Mouse (Mus musculus) neural tube, embryonic 14.5 days (tissue): ENCODE results near the gene Gm20671. TPM values are rescaled to one million over a fixed set of nuclear protein-coding genes. Genes with fewer than 3 reads are reported as not detected.
"Not testable (repeated sequence)": the region's sequence is repeated elsewhere in the genome, so short reads cannot be mapped to it uniquely, and the experiment has no call there.

Experiments
- ATAC-seq: fragments of 200-750 bp; cut with Nextera tagmentation; 2 replicates; pipeline ENCODE4 v1.8.0; 2017; ENCODE audit warnings: low read depth, mild to moderate bottlenecking, moderate TSS enrichment, moderate library complexity
- H3K27ac ChIP-seq: fragments of 300-500 bp; sonication (generic); 2 replicates; pipeline ENCODE4 v1.5.1; 2014; ENCODE audit warnings: low read depth, mild to moderate bottlenecking, control low read depth, low read length, moderate library complexity, mixed read lengths
- H3K27me3 ChIP-seq: fragments of 300-500 bp; sonication (generic); 2 replicates; pipeline ENCODE4 v1.6.1; 2014; ENCODE audit warnings: low read length; ENCODE audit not compliant: control insufficient read depth, insufficient read depth
- H3K36me3 ChIP-seq: fragments of 300-500 bp; sonication (generic); 2 replicates; pipeline ENCODE4 v1.6.1; 2014; ENCODE audit warnings: low read length, mixed read lengths; ENCODE audit not compliant: control insufficient read depth, insufficient read depth
- H3K4me1 ChIP-seq: fragments of 300-500 bp; sonication (generic); 2 replicates; pipeline ENCODE4 v1.6.1; 2014; ENCODE audit warnings: low read length; ENCODE audit not compliant: control insufficient read depth, insufficient read depth
- H3K4me2 ChIP-seq: fragments of 300-500 bp; sonication (generic); 2 replicates; pipeline ENCODE4 v1.6.1; 2014; ENCODE audit warnings: mild to moderate bottlenecking, low read depth, low read length, control low read depth
- H3K4me3 ChIP-seq: fragments of 300-500 bp; sonication (generic); 2 replicates; pipeline ENCODE4 v1.5.1; 2014; ENCODE audit warnings: low read depth, low read length, control low read depth, mixed read lengths
- H3K9ac ChIP-seq: fragments of 300-500 bp; sonication (generic); replicated peaks from 2 replicates; pipeline ENCODE4 v1.6.1; 2014; ENCODE audit warnings: low read depth, mild to moderate bottlenecking, control low read depth, low read length, mixed read lengths
- H3K9me3 ChIP-seq: fragments of 300-500 bp; sonication (generic); 2 replicates; pipeline ENCODE4 v1.6.1; 2016; ENCODE audit warnings: low read length; ENCODE audit not compliant: control insufficient read depth
- WGBS: fragments of 180-500 bp; shearing (Covaris S2); extraction: QIAGEN DNeasy Blood & Tissue Kit; methylation state at CpG from one replicate; pipeline ENCODE4 v1.1.7; 2014; 5-methylcytosine and 5-hydroxymethylcytosine counted together
- polyA plus RNA-seq: library from polyadenylated mRNA; unstranded; fragments of >200 nt; fragmentation: Nextera tagmentation; extraction: Ambion mirVana; gene quantifications from 2 replicates; pipeline ENCODE4 v1.2.1, GENCODE M21; 2014

Gene Gm20671
- not detected in 2 replicates for polyA plus RNA-seq

DNA sequence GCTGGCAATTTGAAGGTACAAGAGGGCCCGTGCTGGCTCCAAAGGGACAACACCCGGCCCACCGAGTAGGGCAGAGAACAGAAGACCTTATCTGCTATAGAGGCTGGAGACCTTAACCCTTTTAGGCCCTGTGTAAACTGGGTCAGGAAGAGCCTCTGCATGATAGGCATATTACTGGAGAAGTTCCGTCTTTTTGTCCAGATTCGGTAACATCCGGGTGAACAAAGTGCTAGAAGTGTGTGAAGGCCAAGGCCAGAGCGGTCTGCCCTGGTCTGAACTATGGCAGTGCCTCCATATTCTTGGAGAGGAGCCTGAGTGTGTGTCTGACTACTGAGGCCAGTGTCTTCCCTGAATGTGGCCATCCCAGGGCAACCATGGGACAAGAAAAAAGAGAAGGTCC is at the start of gene Gm20671:
Gm20671 (minus strand) TSS at position 101 of the 400 bp plus-strand sequence.
- H3K36me3 ChIP-seq: peaks cover 27% of the 10 kb centered on the region
- no peak within 1 kb of the TSS for H3K4me3 ChIP-seq
- 88% methylated on average over 7 of the region's 7 CpGs for WGBS
- H3K27me3 ChIP-seq: no peaks in the 10 kb centered on the region
- no peak for ATAC-seq
- no peaks in the 10 kb centered on the region for H3K4me1 ChIP-seq
- H3K9me3 ChIP-seq: no peaks in the 10 kb centered on the region
- no peak within 1 kb of the TSS for H3K27ac ChIP-seq
- no peak within 1 kb of the TSS for H3K4me2 ChIP-seq
- no peak within 1 kb of the TSS for H3K9ac ChIP-seq

DNA sequence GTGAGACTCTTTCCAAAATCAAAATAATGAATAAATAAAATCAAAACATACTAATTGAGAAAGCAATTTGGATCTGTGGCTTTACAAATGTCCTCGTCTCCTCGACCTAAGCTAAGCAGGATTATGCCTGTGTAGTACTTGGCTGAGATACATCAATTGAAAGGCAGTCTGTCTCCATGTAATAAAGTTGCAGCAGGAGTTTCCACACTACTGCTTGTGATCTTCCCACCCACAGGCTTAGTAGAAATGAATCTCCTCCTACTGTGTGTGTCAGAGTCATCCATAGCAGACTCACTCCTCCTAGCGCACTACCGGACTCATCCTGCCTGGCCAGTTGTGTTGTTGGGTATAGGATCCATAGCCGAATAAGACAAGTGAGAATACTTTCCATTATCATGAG is 45.4 kb upstream of the Gm20671 start:
- H3K9me3 ChIP-seq: no peaks in the 10 kb centered on the region
- WGBS: 95% methylated on average over 5 of the region's 5 CpGs
- no peak overlapping the region for H3K4me3 ChIP-seq
- no peak overlapping the region for H3K27ac ChIP-seq
- ATAC-seq: no peak
- no peak overlapping the region for H3K4me2 ChIP-seq
- H3K4me1 ChIP-seq: no peaks in the 10 kb centered on the region
- H3K9ac ChIP-seq: no peak overlapping the region
- H3K27me3 ChIP-seq: no peaks in the 10 kb centered on the region
- H3K36me3 ChIP-seq: peaks cover 17% of the 10 kb centered on the region

DNA sequence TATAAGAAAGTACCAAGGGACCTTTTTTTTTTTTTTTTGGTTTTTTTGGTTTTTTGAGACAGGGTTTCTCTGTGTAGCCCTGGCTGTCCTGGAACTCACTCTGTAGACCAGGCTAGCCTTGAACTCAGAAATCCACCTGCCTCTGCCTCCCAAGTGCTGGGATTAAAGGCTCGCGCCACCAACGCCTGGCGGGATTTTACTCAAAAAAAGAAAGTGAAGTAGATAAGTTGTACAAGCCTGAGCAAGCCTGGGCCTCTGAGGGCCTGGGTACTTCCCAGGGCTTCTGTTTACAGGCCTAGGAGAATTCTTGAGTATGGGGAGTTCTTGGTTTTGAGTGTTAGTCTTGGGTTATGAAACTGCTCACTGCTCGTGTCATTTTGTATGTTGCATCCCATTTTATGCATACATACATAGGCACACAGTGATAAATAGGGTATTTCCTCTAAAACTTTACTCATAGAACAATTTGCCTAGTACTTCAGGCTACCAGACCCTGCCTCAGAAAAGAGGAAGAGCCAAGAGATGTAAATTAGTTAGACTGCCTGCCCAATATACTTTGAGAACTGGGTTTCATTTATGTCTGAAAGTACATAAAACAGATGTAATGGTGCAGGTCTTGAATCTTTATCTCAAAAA is 42.6 kb upstream of the Gm20671 start:
- H3K27me3 ChIP-seq: no peaks in the 10 kb centered on the region
- 98% methylated on average over 5 of the region's 5 CpGs for WGBS

DNA sequence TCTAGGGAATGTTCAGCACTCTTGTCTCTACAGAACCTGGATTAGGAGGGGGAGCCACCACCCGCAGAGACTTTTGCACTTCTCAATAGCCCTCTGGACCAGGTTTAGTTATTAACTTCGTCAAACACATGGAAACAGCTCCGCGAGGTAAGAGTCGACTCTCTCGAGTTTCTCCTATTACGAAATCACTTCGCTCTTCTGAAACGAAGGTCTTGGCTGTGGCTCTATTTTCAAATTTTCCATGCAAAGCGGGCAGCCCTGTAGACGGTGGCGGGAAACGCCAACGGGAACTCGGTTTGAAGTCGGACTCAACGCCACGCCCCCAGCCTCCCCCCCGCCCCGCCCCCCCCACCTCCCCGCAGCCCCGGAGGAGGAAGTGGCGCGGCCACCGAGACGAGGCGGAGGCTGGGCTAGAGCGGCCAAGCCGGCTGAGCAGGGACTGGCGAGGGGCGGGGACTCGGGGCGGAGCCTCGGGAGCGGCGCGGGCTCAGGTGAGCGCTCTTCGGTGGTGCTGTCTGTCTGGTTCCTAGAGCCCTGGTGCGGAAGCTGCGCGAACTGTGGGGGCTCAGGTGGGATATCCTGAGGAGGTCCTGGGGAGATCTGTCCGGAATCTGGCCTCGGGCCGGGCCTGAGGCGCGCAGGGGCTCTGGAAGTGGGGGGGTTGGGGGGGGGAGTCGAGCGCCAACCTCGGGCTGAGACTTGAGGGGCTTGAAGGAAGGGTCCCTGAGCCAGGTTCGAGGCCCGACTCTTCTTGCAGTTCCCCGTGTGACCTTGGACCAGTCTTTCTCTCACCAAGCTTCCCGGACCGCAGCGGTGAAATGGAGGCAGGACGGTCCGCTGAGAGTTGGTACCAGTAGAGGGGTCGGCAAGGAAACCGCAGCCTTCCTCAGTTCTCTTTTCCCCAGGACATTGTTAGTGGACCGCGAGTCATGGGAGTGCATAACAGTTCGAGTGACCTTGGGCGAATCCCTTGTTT is 36.6 kb upstream of the Gm20671 start, which contains the start of gene Depdc5:
Depdc5 (plus strand) TSS at position 449 of the 976 bp plus-strand sequence.
- Histone ChIP-seq H3K9me3 (no peaks in the 10 kb centered on the region), H3K4me1 (peaks cover 8% of the 10 kb centered on the region), H3K4me2 (peak within 1 kb of the TSS; percentile 81), H3K9ac (peak within 1 kb of the TSS; percentile 69), H3K27me3 (no peaks in the 10 kb centered on the region), H3K27ac (peak within 1 kb of the TSS; percentile 55; the same call in 1 of the 2 replicates), H3K36me3 (peaks cover 9% of the 10 kb centered on the region), H3K4me3 (peak within 1 kb of the TSS; percentile 62)
- ATAC-seq: peak; percentile 99
- WGBS: under 1% methylated on average over 62 of the region's 64 CpGs

More for the DNA sequence above, 42.6 kb upstream of the Gm20671 start:
- H3K4me3 ChIP-seq: no peak overlapping the region
- no peak for ATAC-seq
- peaks cover 11% of the 10 kb centered on the region for H3K36me3 ChIP-seq
- H3K4me1 ChIP-seq: peaks cover 3% of the 10 kb centered on the region; the same call in 1 of the 2 replicates
- H3K9ac ChIP-seq: no peak overlapping the region
- H3K27ac ChIP-seq: no peak overlapping the region
- H3K9me3 ChIP-seq: no peaks in the 10 kb centered on the region
- H3K4me2 ChIP-seq: no peak overlapping the region

DNA sequence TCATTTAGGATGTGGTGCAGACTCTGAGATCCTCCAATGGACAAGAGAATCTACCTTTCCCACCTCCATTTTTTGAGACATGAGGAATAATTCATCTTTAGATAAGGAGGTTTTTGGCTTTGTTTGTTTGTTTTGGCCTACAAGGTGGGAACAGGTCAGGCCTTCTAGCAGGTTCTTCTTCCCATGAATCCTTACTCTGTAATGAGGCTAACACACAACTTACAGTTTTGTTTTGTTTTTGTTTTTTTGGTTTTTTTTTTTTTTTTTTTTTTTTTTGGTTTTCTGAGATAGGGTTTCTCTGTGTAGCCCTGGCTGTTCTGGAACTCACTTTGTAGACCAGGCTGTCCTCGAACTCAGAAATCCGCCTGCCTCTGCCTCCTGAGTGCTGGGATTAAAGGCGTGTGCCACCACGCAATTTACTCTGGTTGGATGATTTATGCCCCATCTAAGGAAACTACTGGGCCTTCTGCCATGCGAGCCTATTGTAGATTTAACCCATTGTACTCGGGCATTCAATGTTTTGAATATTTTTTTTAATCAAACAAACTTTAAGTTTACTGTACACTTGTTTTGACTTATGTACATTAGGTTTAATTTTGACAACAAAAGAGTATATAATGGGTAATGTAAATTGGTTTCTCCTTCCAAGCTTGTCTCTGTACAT is 35.7 kb upstream of the Gm20671 start:
- ATAC-seq: no peak
- Histone ChIP-seq H3K9me3 (no peaks in the 10 kb centered on the region), H3K36me3 (no peaks in the 10 kb centered on the region), H3K27me3 (no peaks in the 10 kb centered on the region), H3K4me2 (no peak overlapping the region; the same call in 1 of the 2 replicates), H3K9ac (no peak overlapping the region), H3K4me3 (no peak overlapping the region; the same call in 1 of the 2 replicates), H3K27ac (no peak overlapping the region), H3K4me1 (peaks cover 8% of the 10 kb centered on the region)
- WGBS: 60% methylated on average over 6 of the region's 6 CpGs

DNA sequence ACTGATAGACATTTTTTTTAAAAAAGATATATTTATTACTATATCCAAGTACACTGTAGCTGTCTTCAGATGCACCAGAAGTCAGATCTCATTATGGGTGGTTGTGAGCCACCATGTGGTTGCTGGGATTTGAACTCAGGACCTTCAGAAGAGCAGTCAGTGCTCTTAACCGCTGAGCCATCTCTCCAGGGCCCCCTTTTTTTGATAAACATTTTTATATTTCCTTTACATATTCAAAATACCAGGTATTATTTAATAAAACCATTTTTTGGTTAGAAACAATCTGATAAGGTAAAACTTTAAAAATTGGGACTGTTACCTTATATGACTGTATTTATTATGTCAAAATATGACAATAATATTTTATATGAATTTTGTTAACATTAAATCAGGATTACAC is 34.2 kb upstream of the Gm20671 start:
- no peaks in the 10 kb centered on the region for H3K9me3 ChIP-seq
- no peaks in the 10 kb centered on the region for H3K27me3 ChIP-seq
- peaks cover 8% of the 10 kb centered on the region for H3K4me1 ChIP-seq
- no peaks in the 10 kb centered on the region for H3K36me3 ChIP-seq
- WGBS: 97% methylated on average over 1 of the region's 1 CpGs
- H3K4me2 ChIP-seq: no peak overlapping the region
- H3K4me3 ChIP-seq: no peak overlapping the region
- no peak overlapping the region for H3K27ac ChIP-seq
- no peak for ATAC-seq
- H3K9ac ChIP-seq: no peak overlapping the region

DNA sequence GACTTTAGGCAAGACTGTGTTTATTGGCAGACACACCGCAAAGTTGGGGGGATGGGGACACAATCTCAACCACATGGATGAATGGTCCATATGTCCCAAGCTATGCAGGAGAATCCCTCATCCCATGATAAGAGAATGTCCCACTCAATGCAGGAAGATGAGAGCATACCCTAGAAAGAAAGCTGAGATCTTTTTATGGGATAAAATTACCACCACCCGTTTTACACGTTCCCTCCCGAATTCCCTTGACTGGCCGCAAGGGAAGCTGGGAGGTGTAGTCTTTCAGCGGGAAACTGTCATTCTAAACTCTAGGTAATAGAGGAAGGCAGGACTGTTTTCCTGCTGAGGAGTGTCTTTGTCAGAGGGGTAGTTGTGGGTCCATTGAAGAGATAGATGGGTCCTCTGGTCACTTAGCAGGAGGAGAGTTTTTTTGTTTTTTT is 30.9 kb upstream of the Gm20671 start:
- peak overlapping the region; percentile 59 for H3K9ac ChIP-seq
- no peak for ATAC-seq
- peak overlapping the region; percentile 45 for H3K4me3 ChIP-seq
- peak overlapping the region; percentile 64 for H3K4me2 ChIP-seq
- no peaks in the 10 kb centered on the region for H3K36me3 ChIP-seq
- H3K27me3 ChIP-seq: no peaks in the 10 kb centered on the region
- 2% methylated on average over 6 of the region's 6 CpGs for WGBS
- H3K9me3 ChIP-seq: no peaks in the 10 kb centered on the region
- H3K4me1 ChIP-seq: peaks cover 6% of the 10 kb centered on the region
- H3K27ac ChIP-seq: peak overlapping the region; percentile 45

DNA sequence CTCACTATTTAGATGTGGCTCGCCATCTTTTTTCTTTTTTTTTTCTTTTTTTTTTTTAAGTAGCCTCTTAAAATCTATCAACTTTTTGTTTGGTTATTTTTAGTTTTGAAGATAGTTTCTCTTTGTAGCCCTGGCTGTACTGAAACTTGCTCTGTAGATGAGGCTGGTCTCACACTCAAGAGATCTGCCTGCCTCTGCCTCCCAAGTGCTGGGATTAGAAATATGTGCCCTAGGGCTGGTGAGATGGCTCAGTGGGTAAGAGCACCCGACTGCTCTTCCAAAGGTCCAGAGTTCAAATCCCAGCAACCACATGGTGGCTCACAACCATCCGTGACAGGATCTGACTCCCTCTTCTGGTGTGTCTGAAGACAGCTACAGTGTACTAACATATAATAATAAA is 28.4 kb upstream of the Gm20671 start:
- H3K4me2 ChIP-seq, H3K36me3 ChIP-seq: not testable (repeated sequence)
- WGBS: 100% methylated on average over 2 of the region's 3 CpGs

More for the DNA sequence above, 28.4 kb upstream of the Gm20671 start:
- not testable (repeated sequence) for H3K9me3 ChIP-seq, H3K27ac ChIP-seq, H3K27me3 ChIP-seq, H3K9ac ChIP-seq, ATAC-seq, H3K4me3 ChIP-seq
- peaks cover 19% of the 10 kb centered on the region for H3K4me1 ChIP-seq
